Mouse (Mus musculus) neural tube, embryonic 12.5 days (tissue): ENCODE measurements at regions not wholly inside any gene's neighbourhood (a gene's known extent, or its start where the extent isn't known, plus 50 kb on each side); places are given as distances from the start of the nearest gene placed in this dataset.

Experiments
- ATAC-seq: fragments of 200-750 bp; cut with Nextera tagmentation; 2 replicates; pipeline ENCODE4 v1.8.0; 2017; ENCODE audit warnings: low read depth, mild to moderate bottlenecking, moderate TSS enrichment, moderate library complexity; ENCODE audit not compliant: low FRiP score
- H3K27ac ChIP-seq: fragments of 300-500 bp; sonication (generic); 2 replicates; pipeline ENCODE4 v1.5.1; 2016
- H3K27me3 ChIP-seq: fragments of 300-500 bp; sonication (generic); replicated peaks from 2 replicates; pipeline ENCODE4 v1.6.1; 2016; ENCODE audit warnings: mild to moderate bottlenecking
- H3K36me3 ChIP-seq: fragments of 300-500 bp; sonication (generic); 2 replicates; pipeline ENCODE4 v1.6.1; 2016; ENCODE audit warnings: mild to moderate bottlenecking
- H3K4me1 ChIP-seq: fragments of 300-500 bp; sonication (generic); 2 replicates; pipeline ENCODE4 v1.6.1; 2016
- H3K4me2 ChIP-seq: fragments of 300-500 bp; sonication (generic); replicated peaks from 2 replicates; pipeline ENCODE4 v1.6.1; 2016; ENCODE audit warnings: mild to moderate bottlenecking
- H3K4me3 ChIP-seq: fragments of 300-500 bp; sonication (generic); 2 replicates; pipeline ENCODE4 v1.5.1; 2016
- H3K9ac ChIP-seq: fragments of 300-500 bp; sonication (generic); 2 replicates; pipeline ENCODE4 v1.6.1; 2016; ENCODE audit warnings: mild to moderate bottlenecking
- H3K9me3 ChIP-seq: fragments of 300-500 bp; sonication (generic); 2 replicates; pipeline ENCODE4 v1.6.1; 2016; ENCODE audit warnings: mild to moderate bottlenecking
- WGBS: fragments of 180-500 bp; shearing (Covaris S2); methylation state at CpG from one replicate; pipeline ENCODE4 v1.1.7; 2016; 5-methylcytosine and 5-hydroxymethylcytosine counted together

DNA sequence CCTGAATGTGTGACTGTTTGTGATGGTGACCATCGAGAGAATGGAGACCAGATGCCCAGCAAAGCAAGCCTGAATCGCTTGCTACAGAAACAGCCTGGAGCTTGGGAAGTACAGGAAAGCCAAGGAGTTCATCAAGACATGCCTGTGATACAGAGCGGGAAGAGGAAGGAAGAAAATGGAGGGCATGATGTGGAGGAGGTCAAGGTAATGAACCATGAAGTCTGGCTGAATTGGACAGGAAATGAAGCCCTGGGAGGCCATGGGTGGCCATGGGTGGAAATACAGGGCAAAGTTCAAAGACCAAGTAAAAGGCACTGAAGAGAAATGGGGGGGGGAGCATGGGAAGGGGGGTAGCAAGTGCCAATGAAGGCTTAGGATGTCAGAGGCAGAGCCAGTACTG lies 227.2 kb upstream of the Pou3f3 start:
- no peak for ATAC-seq
- no peaks in the 10 kb centered on the region for H3K36me3 ChIP-seq
- H3K4me3 ChIP-seq: no peak overlapping the region
- no peak overlapping the region for H3K9ac ChIP-seq
- no peaks in the 10 kb centered on the region for H3K9me3 ChIP-seq
- 82% methylated on average over 3 of the region's 3 CpGs for WGBS
- no peak overlapping the region for H3K4me2 ChIP-seq
- H3K27me3 ChIP-seq: no peaks in the 10 kb centered on the region
- no peak overlapping the region for H3K27ac ChIP-seq
- H3K4me1 ChIP-seq: peaks cover 13% of the 10 kb centered on the region

DNA sequence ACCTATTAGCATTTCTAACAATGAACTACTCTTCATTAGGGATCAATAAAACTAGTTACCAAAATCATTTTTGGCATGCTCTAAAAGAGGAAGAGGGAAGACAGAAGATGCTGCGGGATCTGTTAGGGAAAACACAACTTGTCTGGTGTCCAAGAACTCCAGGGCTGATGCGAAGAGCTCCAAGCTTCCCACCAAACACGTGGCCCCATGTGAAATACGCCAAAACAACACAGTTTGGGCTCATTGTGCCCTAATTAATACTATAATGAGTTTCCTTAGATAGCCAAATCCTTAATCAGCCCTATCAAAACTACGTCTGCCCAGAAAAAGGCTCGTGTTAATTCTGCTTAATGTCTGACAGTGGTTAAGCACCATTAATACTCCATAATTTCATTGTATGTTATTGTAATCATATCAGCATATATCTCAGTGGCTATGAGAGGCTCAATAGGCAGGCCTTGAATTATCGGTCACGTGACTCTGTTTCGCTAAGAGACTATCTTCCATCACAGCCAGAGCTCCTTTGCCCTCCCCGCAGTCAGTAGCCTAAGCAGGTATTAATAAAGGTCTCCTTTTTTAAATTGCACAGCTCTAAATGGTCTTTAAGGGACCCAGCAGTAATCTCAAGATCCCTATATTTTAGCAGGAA lies 223.6 kb upstream of the Pou3f3 start:
- no peaks in the 10 kb centered on the region for H3K9me3 ChIP-seq
- H3K27ac ChIP-seq: peak overlapping the region; percentile 38; the same call in 1 of the 2 replicates
- H3K4me1 ChIP-seq: peaks cover 13% of the 10 kb centered on the region
- no peak overlapping the region for H3K4me3 ChIP-seq
- H3K36me3 ChIP-seq: no peaks in the 10 kb centered on the region
- peak overlapping the region; percentile 35 for H3K4me2 ChIP-seq
- H3K27me3 ChIP-seq: no peaks in the 10 kb centered on the region
- H3K9ac ChIP-seq: no peak overlapping the region
- WGBS: 63% methylated on average over 10 of the region's 10 CpGs
- peak; percentile 34 for ATAC-seq

DNA sequence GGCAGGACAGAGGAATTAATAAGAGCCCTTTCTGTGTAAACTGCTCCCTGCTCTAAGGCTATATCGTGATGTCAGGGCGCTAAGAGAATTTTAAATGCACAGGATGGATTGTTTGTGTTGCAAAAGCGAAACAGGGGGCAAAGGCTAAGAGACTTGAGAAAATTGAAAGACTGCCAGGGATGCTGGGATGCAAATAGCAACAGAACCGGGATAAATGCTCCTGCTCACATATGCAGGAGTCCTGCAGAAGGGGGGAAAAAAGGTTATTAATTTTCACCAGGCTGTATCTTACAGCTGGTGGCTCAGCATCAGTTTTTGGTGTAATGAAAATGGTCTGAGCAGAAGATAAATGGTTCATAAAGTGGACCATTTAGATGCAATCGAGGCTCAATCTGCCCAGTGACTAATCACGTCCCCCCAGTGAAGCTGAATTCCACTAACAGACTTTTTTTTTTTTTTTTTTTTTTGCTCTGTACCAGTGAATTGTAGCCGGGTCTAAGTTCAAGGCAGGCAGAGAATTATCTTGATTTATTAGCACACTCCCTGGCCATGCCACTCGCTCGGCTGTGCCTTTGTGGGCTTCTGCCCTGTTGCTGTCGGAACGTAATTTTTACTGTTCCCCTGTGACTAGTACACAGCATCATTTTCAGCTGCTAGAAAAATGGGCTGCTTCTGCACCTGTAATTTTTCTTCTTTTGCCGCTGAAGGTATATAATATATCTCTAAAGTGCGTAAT lies 222.9 kb upstream of the Pou3f3 start:
- H3K4me2 ChIP-seq: peak overlapping the region; percentile 35
- peaks cover 13% of the 10 kb centered on the region for H3K4me1 ChIP-seq
- WGBS: 14% methylated on average over 13 of the region's 13 CpGs
- ATAC-seq: peak; percentile 90
- H3K4me3 ChIP-seq: no peak overlapping the region
- no peaks in the 10 kb centered on the region for H3K36me3 ChIP-seq
- no peaks in the 10 kb centered on the region for H3K9me3 ChIP-seq
- H3K27ac ChIP-seq: peak overlapping the region; percentile 38; the same call in 1 of the 2 replicates
- no peaks in the 10 kb centered on the region for H3K27me3 ChIP-seq
- H3K9ac ChIP-seq: no peak overlapping the region

DNA sequence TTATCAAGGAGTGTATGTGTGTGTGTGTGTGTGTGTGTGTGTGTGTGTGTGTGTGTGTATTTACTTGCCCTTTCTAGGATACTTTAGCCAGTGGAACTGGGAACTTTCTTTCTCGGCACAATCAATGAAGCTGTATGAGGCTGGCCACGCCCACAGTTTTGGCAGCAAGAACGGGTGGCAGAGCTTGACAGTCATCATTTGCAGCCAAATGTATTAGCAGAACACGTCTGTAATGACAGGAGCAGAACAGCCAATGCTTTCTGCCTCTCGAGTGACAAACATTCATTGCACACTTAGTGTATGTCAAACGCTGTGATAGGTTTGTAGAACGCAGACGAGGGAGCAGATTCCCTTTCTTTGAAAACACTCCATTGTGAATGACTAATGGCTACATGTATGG lies 221.4 kb upstream of the Pou3f3 start:
- Histone ChIP-seq H3K4me1 (peaks cover 13% of the 10 kb centered on the region), H3K9ac (no peak overlapping the region), H3K27me3 (no peaks in the 10 kb centered on the region), H3K4me3 (no peak overlapping the region), H3K4me2 (no peak overlapping the region), H3K36me3 (no peaks in the 10 kb centered on the region), H3K27ac (no peak overlapping the region), H3K9me3 (no peaks in the 10 kb centered on the region)
- 65% methylated on average over 8 of the region's 8 CpGs for WGBS
- ATAC-seq: no peak

DNA sequence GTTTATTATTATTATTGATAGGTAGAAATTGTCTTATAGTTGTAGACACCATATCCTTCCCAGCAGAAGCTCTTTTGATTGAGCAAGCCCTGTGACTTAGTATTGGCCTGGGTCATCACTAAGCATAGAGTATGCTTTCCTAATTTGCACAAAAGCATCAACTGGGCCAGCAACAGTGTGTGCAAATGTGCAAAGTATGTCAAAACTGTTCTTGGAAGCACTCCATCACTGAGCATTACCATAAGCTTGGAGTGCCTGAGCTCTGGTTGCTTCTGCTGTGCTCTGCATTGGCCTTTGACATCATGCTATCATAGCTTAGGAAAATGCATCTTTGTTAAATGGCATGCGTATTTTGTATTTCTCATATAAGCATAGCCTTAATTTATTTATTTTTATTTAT lies 220.7 kb upstream of the Pou3f3 start:
- 94% methylated on average over 1 of the region's 1 CpGs for WGBS
- Histone ChIP-seq H3K4me1 (peaks cover 13% of the 10 kb centered on the region), H3K27me3 (no peaks in the 10 kb centered on the region), H3K4me2 (no peak overlapping the region), H3K27ac (no peak overlapping the region), H3K4me3 (no peak overlapping the region), H3K9me3 (no peaks in the 10 kb centered on the region), H3K36me3 (no peaks in the 10 kb centered on the region), H3K9ac (no peak overlapping the region)
- ATAC-seq: no peak

- H3K36me3 ChIP-seq: no peaks in the 10 kb centered on the region
- ATAC-seq: no peak
- no peak overlapping the region for H3K4me3 ChIP-seq
- 72% methylated on average over 2 of the region's 2 CpGs for WGBS
- no peak overlapping the region for H3K9ac ChIP-seq
- H3K9me3 ChIP-seq: no peaks in the 10 kb centered on the region
- H3K4me2 ChIP-seq: no peak overlapping the region
- H3K27ac ChIP-seq: no peak overlapping the region
- H3K4me1 ChIP-seq: peaks cover 13% of the 10 kb centered on the region
- H3K27me3 ChIP-seq: no peaks in the 10 kb centered on the region
Measured at GRCm38 (mm10) chr1:42475629-42476028, 219.9 kb upstream of the Pou3f3 start.

GRCm38 (mm10) chr1:42480348-42480920 lies 215.1 kb upstream of the Pou3f3 start:
- Histone ChIP-seq H3K4me3 (no peak overlapping the region), H3K9ac (no peak overlapping the region), H3K36me3 (no peaks in the 10 kb centered on the region), H3K27ac (no peak overlapping the region), H3K4me2 (no peak overlapping the region), H3K27me3 (no peaks in the 10 kb centered on the region), H3K9me3 (no peaks in the 10 kb centered on the region), H3K4me1 (no peaks in the 10 kb centered on the region)
- no peak for ATAC-seq
- 79% methylated on average over 8 of the region's 8 CpGs for WGBS

- Histone ChIP-seq H3K4me1 (peaks cover 25% of the 10 kb centered on the region), H3K36me3 (no peaks in the 10 kb centered on the region), H3K4me3 (no peak overlapping the region), H3K4me2 (no peak overlapping the region), H3K9me3 (no peaks in the 10 kb centered on the region), H3K9ac (no peak overlapping the region), H3K27me3 (no peaks in the 10 kb centered on the region), H3K27ac (no peak overlapping the region)
- peak; percentile 66 for ATAC-seq
- 21% methylated on average over 5 of the region's 5 CpGs for WGBS
Measured at GRCm38 (mm10) chr1:42489563-42489962, 206.0 kb upstream of the Pou3f3 start.

GRCm38 (mm10) chr1:42490856-42491643 lies 204.5 kb upstream of the Pou3f3 start:
- H3K4me1 ChIP-seq: peaks cover 25% of the 10 kb centered on the region
- peak overlapping the region; percentile 26 for H3K4me3 ChIP-seq
- peak overlapping the region; percentile 76 for H3K27ac ChIP-seq
- H3K9ac ChIP-seq: peak overlapping the region; percentile 60
- no peaks in the 10 kb centered on the region for H3K9me3 ChIP-seq
- 7% methylated on average over 11 of the region's 11 CpGs for WGBS
- peak overlapping the region; percentile 68 for H3K4me2 ChIP-seq
- peak; percentile 85 for ATAC-seq
- H3K27me3 ChIP-seq: no peaks in the 10 kb centered on the region
- H3K36me3 ChIP-seq: no peaks in the 10 kb centered on the region

DNA sequence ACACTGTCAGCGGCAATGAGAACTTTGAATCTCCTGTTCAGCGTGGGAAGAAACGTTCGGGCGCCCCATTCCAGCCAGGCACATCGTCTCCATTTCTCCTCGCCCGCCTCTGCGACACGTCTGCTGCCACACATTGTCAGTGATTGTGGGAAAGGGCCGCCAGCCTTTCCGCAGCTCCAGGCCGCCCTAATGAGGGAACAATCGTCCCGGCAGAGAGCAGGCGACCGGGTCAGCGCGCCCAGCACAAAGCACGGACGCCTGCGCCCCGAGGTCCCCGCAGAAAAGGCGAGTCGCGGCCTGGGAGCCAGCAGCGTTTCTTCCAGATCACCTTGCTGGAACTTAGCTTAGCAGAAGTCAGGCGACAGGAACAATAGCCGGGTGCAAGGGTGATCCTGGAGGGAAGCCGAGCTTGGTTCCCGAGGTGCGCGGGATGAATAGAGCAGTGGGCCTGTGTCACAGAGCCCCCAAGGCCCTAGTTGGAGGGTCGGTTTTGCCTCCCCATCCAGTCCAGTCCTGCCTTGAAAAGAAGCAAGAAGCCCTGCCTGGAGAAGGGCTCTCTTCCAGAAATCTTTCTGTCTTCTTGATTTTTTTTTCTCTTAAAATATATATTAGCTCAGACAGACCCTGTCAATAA lies 203.8 kb upstream of the Pou3f3 start:
- Histone ChIP-seq H3K27ac (peak overlapping the region; percentile 76), H3K9ac (peak overlapping the region; percentile 60), H3K4me3 (peak overlapping the region; percentile 26), H3K36me3 (no peaks in the 10 kb centered on the region), H3K27me3 (no peaks in the 10 kb centered on the region), H3K4me1 (peaks cover 25% of the 10 kb centered on the region), H3K9me3 (no peaks in the 10 kb centered on the region), H3K4me2 (peak overlapping the region; percentile 68)
- ATAC-seq: peak; percentile 71
- WGBS: under 1% methylated on average over 35 of the region's 35 CpGs

DNA sequence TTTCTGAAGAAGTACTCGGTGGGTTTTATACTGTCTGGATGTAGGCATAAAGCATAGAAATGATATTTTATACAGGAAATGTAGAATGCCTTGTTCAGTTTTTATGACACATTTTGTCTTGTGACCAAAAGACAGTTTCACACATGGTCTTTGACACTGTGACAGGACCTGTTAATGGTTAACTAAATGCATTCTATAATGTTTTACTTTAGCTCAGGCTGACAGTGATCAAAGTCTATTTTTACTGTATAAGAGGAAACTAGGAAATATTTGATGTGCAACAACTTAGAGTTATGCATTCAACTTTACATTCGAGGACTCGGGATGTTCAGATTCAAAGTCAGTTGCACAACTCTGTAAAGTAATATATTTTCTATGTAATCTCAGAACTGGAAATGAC lies 199.5 kb upstream of the Pou3f3 start:
- Histone ChIP-seq H3K27ac (no peak overlapping the region), H3K9ac (no peak overlapping the region), H3K36me3 (no peaks in the 10 kb centered on the region), H3K4me2 (no peak overlapping the region), H3K4me3 (no peak overlapping the region), H3K4me1 (peaks cover 10% of the 10 kb centered on the region), H3K27me3 (no peaks in the 10 kb centered on the region), H3K9me3 (no peaks in the 10 kb centered on the region)
- ATAC-seq: no peak
- WGBS: 74% methylated on average over 3 of the region's 3 CpGs

- no peak for ATAC-seq
- WGBS: 68% methylated on average over 6 of the region's 6 CpGs
- no peaks in the 10 kb centered on the region for H3K9me3 ChIP-seq
- no peaks in the 10 kb centered on the region for H3K36me3 ChIP-seq
- H3K4me2 ChIP-seq: no peak overlapping the region
- H3K27ac ChIP-seq: no peak overlapping the region
- H3K27me3 ChIP-seq: no peaks in the 10 kb centered on the region
- no peak overlapping the region for H3K9ac ChIP-seq
- H3K4me1 ChIP-seq: peaks cover 6% of the 10 kb centered on the region
- H3K4me3 ChIP-seq: no peak overlapping the region
Measured at GRCm38 (mm10) chr1:42496433-42496832, 199.1 kb upstream of the Pou3f3 start.
